Mouse (Mus musculus) ES-CJ7 (cell line): ENCODE measurements at regions not wholly inside any gene's neighbourhood (a gene's known extent, or its start where the extent isn't known, plus 50 kb on each side); places are given as distances from the start of the nearest gene placed in this dataset.

Experiments
- DNase-seq: peaks from one replicate; pipeline ENCODE4 v3.0.0; 2011; ENCODE audit warnings: low read depth, low spot score

- DNase-seq, result no peak
Observed at GRCm38 (mm10) chr14:37571971-37572370, 436.9 kb upstream of the Ghitm start.

- no peak for DNase-seq
Observed at GRCm38 (mm10) chr14:37558258-37558657, 423.2 kb upstream of the Ghitm start.

GRCm38 (mm10) chr14:37523616-37524015 is 388.5 kb upstream of the Ghitm start:
- DNase-seq, result no peak

GRCm38 (mm10) chr14:37520631-37521030 is 385.6 kb upstream of the Ghitm start:
- DNase-seq, result peak; percentile 92

- DNase-seq, result no peak
Observed at GRCm38 (mm10) chr14:37505314-37505713, 370.2 kb upstream of the Ghitm start.

GRCm38 (mm10) chr14:37490711-37491110 is 355.6 kb upstream of the Ghitm start:
- no peak for DNase-seq

GRCm38 (mm10) chr14:37485292-37485691 is 350.2 kb upstream of the Ghitm start:
- no peak for DNase-seq

- peak; percentile 16 for DNase-seq
Observed at GRCm38 (mm10) chr14:37477599-37477998, 342.5 kb upstream of the Ghitm start.

GRCm38 (mm10) chr14:37468711-37469110 is 333.6 kb upstream of the Ghitm start:
- no peak for DNase-seq

- DNase-seq, result no peak
Observed at GRCm38 (mm10) chr14:37440874-37441273, 305.8 kb upstream of the Ghitm start.

- peak; percentile 5 for DNase-seq
Observed at GRCm38 (mm10) chr14:37430656-37431055, 295.6 kb upstream of the Ghitm start.

GRCm38 (mm10) chr14:37425506-37425905 is 290.4 kb upstream of the Ghitm start:
- no peak for DNase-seq

GRCm38 (mm10) chr14:37421566-37421965 is 286.5 kb upstream of the Ghitm start:
- DNase-seq, result no peak

GRCm38 (mm10) chr14:37412583-37412982 is 277.5 kb upstream of the Ghitm start:
- DNase-seq, result peak; percentile 32

GRCm38 (mm10) chr14:37371972-37372371 is 236.9 kb upstream of the Ghitm start:
- no peak for DNase-seq

- DNase-seq, result no peak
Observed at GRCm38 (mm10) chr14:37361896-37362295, 226.8 kb upstream of the Ghitm start.

GRCm38 (mm10) chr14:37355968-37356704 is 221.1 kb upstream of the Ghitm start:
- DNase-seq, result peak; percentile 86

- DNase-seq, result no peak
Observed at GRCm38 (mm10) chr14:37323392-37323791, 188.3 kb upstream of the Ghitm start.

GRCm38 (mm10) chr14:37315239-37315895 is 180.3 kb upstream of the Ghitm start:
- no peak for DNase-seq

- no peak for DNase-seq
Observed at GRCm38 (mm10) chr14:37313906-37314305, 178.8 kb upstream of the Ghitm start.

- no peak for DNase-seq
Observed at GRCm38 (mm10) chr14:37312887-37313286, 177.8 kb upstream of the Ghitm start.

GRCm38 (mm10) chr14:37306622-37307274 is 171.7 kb upstream of the Ghitm start:
- DNase-seq, result no peak

GRCm38 (mm10) chr14:37298631-37299030 is 163.6 kb upstream of the Ghitm start:
- DNase-seq, result no peak
